Mouse (Mus musculus) neural tube, embryonic 13.5 days (tissue): ENCODE measurements around the gene Usp4. TPM values are rescaled to one million over a fixed set of nuclear protein-coding genes. Genes with fewer than 3 reads are reported as not detected.

ENCODE experiments used
- ATAC-seq: fragments of 200-750 bp; cut with Nextera tagmentation; 2 replicates; pipeline ENCODE4 v1.8.0; 2017; ENCODE audit warnings: low read depth, mild to moderate bottlenecking, moderate TSS enrichment, moderate library complexity
- H3K27ac ChIP-seq: fragments of 300-500 bp; sonication (generic); replicated peaks from 2 replicates; pipeline ENCODE4 v1.5.1; 2015; ENCODE audit warnings: moderate library complexity, mild to moderate bottlenecking, inconsistent platforms
- H3K27me3 ChIP-seq: fragments of 300-500 bp; sonication (generic); 2 replicates; pipeline ENCODE4 v1.6.1; 2015; ENCODE audit warnings: mild to moderate bottlenecking, inconsistent platforms
- H3K36me3 ChIP-seq: fragments of 300-500 bp; sonication (generic); 2 replicates; pipeline ENCODE4 v1.6.1; 2015; ENCODE audit warnings: mild to moderate bottlenecking, inconsistent platforms
- H3K4me1 ChIP-seq: fragments of 300-500 bp; sonication (generic); replicated peaks from 2 replicates; pipeline ENCODE4 v1.6.1; 2015; ENCODE audit warnings: inconsistent platforms
- H3K4me2 ChIP-seq: fragments of 300-500 bp; sonication (generic); 2 replicates; pipeline ENCODE4 v1.6.1; 2015; ENCODE audit warnings: inconsistent platforms, mild to moderate bottlenecking, moderate library complexity
- H3K4me3 ChIP-seq: fragments of 300-500 bp; sonication (generic); 2 replicates; pipeline ENCODE4 v1.5.1; 2015; ENCODE audit warnings: mild to moderate bottlenecking, inconsistent platforms
- H3K9ac ChIP-seq: fragments of 300-500 bp; sonication (generic); 2 replicates; pipeline ENCODE4 v1.6.1; 2015; ENCODE audit warnings: moderate library complexity, mild to moderate bottlenecking, inconsistent platforms
- H3K9me3 ChIP-seq: fragments of 300-500 bp; sonication (generic); 2 replicates; pipeline ENCODE4 v1.6.1; 2016; ENCODE audit warnings: inconsistent platforms
- WGBS: fragments of 180-500 bp; shearing (Covaris S2); methylation state at CpG from one replicate; pipeline ENCODE4 v1.1.7; 2015; 5-methylcytosine and 5-hydroxymethylcytosine counted together
- polyA plus RNA-seq: library from polyadenylated mRNA; unstranded; fragments of >200 nt; fragmentation: Nextera tagmentation; extraction: Ambion mirVana; gene quantifications from 2 replicates; pipeline ENCODE4 v1.2.1, GENCODE M21; 2015

The Usp4 gene
- polyA plus RNA-seq, 1 experiment from 2014 or later: 121 TPM

- H3K4me3 ChIP-seq: no peak within 1 kb of the TSS
- no peak within 1 kb of the TSS for H3K4me2 ChIP-seq
- no peak within 1 kb of the TSS for H3K27ac ChIP-seq
- H3K4me1 ChIP-seq: peaks cover 7% of the 10 kb centered on the region
- H3K27me3 ChIP-seq: no peaks in the 10 kb centered on the region
- H3K36me3 ChIP-seq: no peaks in the 10 kb centered on the region
- WGBS: 46% methylated on average over 3 of the region's 3 CpGs
- H3K9ac ChIP-seq: peak within 1 kb of the TSS; percentile 26; the same call in 1 of the 2 replicates
- ATAC-seq: no peak
- H3K9me3 ChIP-seq: no peaks in the 10 kb centered on the region
These were observed 88.5 kb downstream of the Usp4 start, which contains the start of gene BC048562 for GRCm38 (mm10) chr9:108436182-108436581. TSS of gene BC048562 (plus strand) at chr9:108436482.

DNA sequence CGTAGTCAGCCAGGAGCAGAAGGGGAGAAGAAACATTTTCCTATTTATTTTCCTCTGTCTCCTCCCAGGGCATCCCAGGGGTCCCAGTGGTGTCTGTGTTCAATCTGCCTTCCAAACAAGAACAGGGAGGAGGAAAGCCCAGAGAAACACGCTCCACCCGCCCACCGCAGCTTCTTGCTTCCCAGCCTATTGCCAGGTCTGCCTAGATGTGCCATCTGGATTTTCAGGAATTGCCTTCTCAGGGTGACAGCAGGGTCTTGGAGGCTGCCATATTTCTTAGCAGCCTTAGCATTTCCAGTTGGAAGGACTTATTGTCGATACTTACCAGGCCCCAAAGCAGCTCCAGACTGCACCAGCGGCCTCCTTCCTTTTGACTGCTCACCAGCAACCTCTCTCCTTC, 91.5 kb downstream of the Usp4 start:
- Histone ChIP-seq H3K27ac (no peak overlapping the region), H3K4me1 (peaks cover 7% of the 10 kb centered on the region), H3K27me3 (no peaks in the 10 kb centered on the region), H3K9me3 (no peaks in the 10 kb centered on the region), H3K4me3 (no peak overlapping the region), H3K9ac (no peak overlapping the region), H3K36me3 (no peaks in the 10 kb centered on the region), H3K4me2 (no peak overlapping the region)
- ATAC-seq: no peak
- WGBS: 80% methylated on average over 6 of the region's 6 CpGs

GRCm38 (mm10) chr9:108440485-108440884, 92.8 kb downstream of the Usp4 start:
- Histone ChIP-seq H3K4me2 (no peak overlapping the region), H3K36me3 (no peaks in the 10 kb centered on the region), H3K27ac (no peak overlapping the region), H3K4me3 (no peak overlapping the region), H3K4me1 (peaks cover 7% of the 10 kb centered on the region), H3K27me3 (no peaks in the 10 kb centered on the region), H3K9ac (no peak overlapping the region), H3K9me3 (no peaks in the 10 kb centered on the region)
- ATAC-seq: no peak
- WGBS: 78% methylated on average over 5 of the region's 5 CpGs

GRCm38 (mm10) chr9:108441236-108441919, 93.7 kb downstream of the Usp4 start:
- no peaks in the 10 kb centered on the region for H3K27me3 ChIP-seq
- no peak overlapping the region for H3K9ac ChIP-seq
- H3K9me3 ChIP-seq: no peaks in the 10 kb centered on the region
- H3K4me2 ChIP-seq: no peak overlapping the region
- WGBS: 90% methylated on average over 11 of the region's 11 CpGs
- no peaks in the 10 kb centered on the region for H3K36me3 ChIP-seq
- no peak for ATAC-seq
- H3K4me1 ChIP-seq: peaks cover 2% of the 10 kb centered on the region
- H3K27ac ChIP-seq: no peak overlapping the region
- H3K4me3 ChIP-seq: no peak overlapping the region

Other genes starting within 250 kb of the Usp4 start
- 6.9 and 7.0 TPM in 2 replicates for gene Bsn, start 157.5 kb upstream of the Usp4 start, polyA plus RNA-seq
- 57.2 and 57.6 TPM in 2 replicates for gene Dag1, start 83.9 kb upstream of the Usp4 start, polyA plus RNA-seq
- gene Nicn1, start 57.4 kb upstream of the Usp4 start, polyA plus RNA-seq: 124 and 130 TPM in 2 replicates
- 29.1 and 30.6 TPM in 2 replicates for gene Amt, start 51.0 kb upstream of the Usp4 start, polyA plus RNA-seq
- 309 and 338 TPM in 2 replicates for gene Rhoa, start 41.7 kb upstream of the Usp4 start, polyA plus RNA-seq
- 51.9 and 62.2 TPM in 2 replicates for gene Tcta, start 41.7 kb upstream of the Usp4 start, polyA plus RNA-seq
- 548 and 562 TPM in 2 replicates for gene Gpx1, start 8.9 kb upstream of the Usp4 start, polyA plus RNA-seq
- gene 1700102P08Rik, start 45.0 kb downstream of the Usp4 start, polyA plus RNA-seq: 2.2 TPM in 2 replicates
- 0.74 and 1.4 TPM in 2 replicates for gene Ccdc36, start 80.6 kb downstream of the Usp4 start, polyA plus RNA-seq
- not detected in 2 replicates for gene BC048562, start 88.6 kb downstream of the Usp4 start, polyA plus RNA-seq
- gene Ccdc71, start 112.7 kb downstream of the Usp4 start, polyA plus RNA-seq: 55.3 and 57.0 TPM in 2 replicates
- 68.4 and 86.4 TPM in 2 replicates for gene Klhdc8b, start 113.7 kb downstream of the Usp4 start, polyA plus RNA-seq
- 20.9 and 21.6 TPM in 2 replicates for gene Lamb2, start 131.9 kb downstream of the Usp4 start, polyA plus RNA-seq
- gene Usp19, start 142.7 kb downstream of the Usp4 start, polyA plus RNA-seq: 68.3 and 80.2 TPM in 2 replicates
- 69.1 and 80.0 TPM in 2 replicates for gene Qars, start 159.9 kb downstream of the Usp4 start, polyA plus RNA-seq
- gene Qrich1, start 169.0 kb downstream of the Usp4 start, polyA plus RNA-seq: 134 TPM in 2 replicates
- gene Impdh2, start 212.4 kb downstream of the Usp4 start, polyA plus RNA-seq: 109 and 112 TPM in 2 replicates
- 68.0 and 80.2 TPM in 2 replicates for gene Ndufaf3, start 219.6 kb downstream of the Usp4 start, polyA plus RNA-seq
- 267 and 294 TPM in 2 replicates for gene Dalrd3, start 222.0 kb downstream of the Usp4 start, polyA plus RNA-seq
- gene Wdr6, start 230.9 kb downstream of the Usp4 start, polyA plus RNA-seq: 254 and 259 TPM in 2 replicates
- gene P4htm, start 249.8 kb downstream of the Usp4 start, polyA plus RNA-seq: 29.5 and 30.7 TPM in 2 replicates